Mouse (Mus musculus): ENCODE measurements around the gene Zfhx3.

GRCm38 (mm10) chr8:108901208-108901607, 958.8 kb downstream of the Zfhx3 start:
- TF ChIP-seq CTCF (IDR thresholded peaks at IDR 0.05; ENCODE audit: low read depth, low read length) (no peak), TAL1 (conservative IDR thresholded peaks at IDR 0.05; ENCODE audit: low read depth, low read length) (no peak)
